9 mouse cellular contexts compared by ENCODE assay signal in genomic region chr13:102625171-102625835, GRCm38 (mm10).
DNase-seq lines count a peak whose midpoint lies in the region; ATAC-seq and TF ChIP-seq lines count a peak whose summit lies in the region.
"Had no signal": no experiment of that assay in that cellular context is flagged by ENCODE, and none has a peak within 500 bp of the region (broad histone marks: within the 10 kb centered on the region; RNA-seq: fewer than 3 reads in every experiment).

No protein-coding gene starts in this region.

- 70% methylated on average over 8 of the region's 8 CpGs for WGBS in forebrain, embryonic 10.5 days
- 82% methylated on average over 8 of the region's 8 CpGs for WGBS in forebrain, embryonic 12.5 days
- 59% methylated on average over 8 of the region's 8 CpGs for WGBS in intestine, postnatal 0 days
- WGBS in neural tube, embryonic 11.5 days: 53% methylated on average over 8 of the region's 8 CpGs

- H3K36me3 ChIP-seq in forebrain, embryonic 10.5 days (replicated peaks): no peaks in the 10 kb centered on the region
- no peaks in the 10 kb centered on the region for H3K36me3 ChIP-seq in forebrain, embryonic 12.5 days (replicated peaks)
- H3K36me3 ChIP-seq in intestine, postnatal 0 days (ENCODE audit: control insufficient read depth, insufficient read depth): no peaks in the 10 kb centered on the region
- H3K36me3 ChIP-seq in neural tube, embryonic 11.5 days (ENCODE audit: control insufficient read depth, insufficient read depth, low read length): no peaks in the 10 kb centered on the region

- no peaks in the 10 kb centered on the region for H3K9me3 ChIP-seq in forebrain, embryonic 10.5 days
- H3K9me3 ChIP-seq in forebrain, embryonic 12.5 days: no peaks in the 10 kb centered on the region
- H3K9me3 ChIP-seq in intestine, postnatal 0 days (ENCODE audit: control insufficient read depth): no peaks in the 10 kb centered on the region
- no peaks in the 10 kb centered on the region for H3K9me3 ChIP-seq in neural tube, embryonic 11.5 days (ENCODE audit: control insufficient read depth, low read length)

- peaks cover 4% of the 10 kb centered on the region; the same call in 1 of the 2 replicates for H3K27me3 ChIP-seq in forebrain, embryonic 10.5 days (ENCODE audit: poor library complexity, severe bottlenecking)
- no peaks in the 10 kb centered on the region for H3K27me3 ChIP-seq in forebrain, embryonic 12.5 days
- no peaks in the 10 kb centered on the region for H3K27me3 ChIP-seq in intestine, postnatal 0 days (replicated peaks; ENCODE audit: control insufficient read depth, insufficient read depth, low read length)
- no peaks in the 10 kb centered on the region for H3K27me3 ChIP-seq in neural tube, embryonic 11.5 days (ENCODE audit: control insufficient read depth, insufficient read depth, low read length)

- no peak for ATAC-seq in forebrain, embryonic 12.5 days (ENCODE audit: low FRiP score)
- ATAC-seq in intestine, postnatal 0 days: peak; percentile 53; the same call in 1 of the 2 replicates
- no peak for ATAC-seq in neural tube, embryonic 11.5 days (ENCODE audit: insufficient read depth, low FRiP score, low TSS enrichment)

- no peak overlapping the region for H3K4me3 ChIP-seq in forebrain, embryonic 10.5 days
- no peak overlapping the region for H3K4me3 ChIP-seq in forebrain, embryonic 12.5 days (replicated peaks)
- H3K4me3 ChIP-seq in intestine, postnatal 0 days (ENCODE audit: low read depth, low read length): no peak overlapping the region
- H3K4me3 ChIP-seq in neural tube, embryonic 11.5 days (ENCODE audit: low read depth, low read length): no peak overlapping the region
- H3K4me3 ChIP-seq: erythroblast, embryonic 14.5 days had no signal

- peaks cover 22% of the 10 kb centered on the region for H3K4me1 ChIP-seq in forebrain, embryonic 10.5 days
- peaks cover 12% of the 10 kb centered on the region; the same call in 1 of the 2 replicates for H3K4me1 ChIP-seq in forebrain, embryonic 12.5 days
- no peaks in the 10 kb centered on the region; the same call in 1 of the 2 replicates for H3K4me1 ChIP-seq in intestine, postnatal 0 days (replicated peaks; ENCODE audit: control insufficient read depth, insufficient read depth, low read length)
- H3K4me1 ChIP-seq in neural tube, embryonic 11.5 days (ENCODE audit: control insufficient read depth, insufficient read depth, low read length): peaks cover 4% of the 10 kb centered on the region

- H3K27ac ChIP-seq in forebrain, embryonic 10.5 days: 0 out of 2 replicates have a peak overlapping the region, but pooled peaks have one; percentile 16
- no peak overlapping the region for H3K27ac ChIP-seq in forebrain, embryonic 12.5 days
- peak overlapping the region; percentile 61 for H3K27ac ChIP-seq in intestine, postnatal 0 days (ENCODE audit: low read depth, low read length)
- peak overlapping the region; percentile 54; the same call in 1 of the 2 replicates for H3K27ac ChIP-seq in neural tube, embryonic 11.5 days (ENCODE audit: low read depth, low read length)

- TF ChIP-seq CTCF in intestine, postnatal 0 days (IDR thresholded peaks at IDR 0.05; ENCODE audit: low read depth): no peak

- intact Hi-C loops in gastrocnemius, postnatal 36 days (cut with DNase I): no loop called here
- intact Hi-C loops in left cerebral cortex, postnatal 25 days (cut with DNase I): no loop called here

- DNase-seq in forebrain, embryonic 10.5 days (ENCODE audit: extremely low spot score, low spot score): peak; percentile 43
- peak; percentile 40 to 56 for DNase-seq in cerebellum, postnatal 10 days
- peak; percentile 39 to 49 for DNase-seq in gastrocnemius, postnatal 36 days
- DNase-seq in left cerebral cortex, postnatal 25 days (ENCODE audit: low spot score in 2 of 2): peak; percentile 56 to 77
- DNase-seq in neural tube, embryonic 11.5 days (ENCODE audit: low spot score): peak; percentile 66
- DNase-seq in T-cell, adult 2 months (ENCODE audit: low spot score): no peak

- H3K4me2 ChIP-seq in forebrain, embryonic 12.5 days: no peak overlapping the region
- no peak overlapping the region for H3K4me2 ChIP-seq in intestine, postnatal 0 days (replicated peaks; ENCODE audit: low read depth)
- no peak overlapping the region for H3K4me2 ChIP-seq in neural tube, embryonic 11.5 days (ENCODE audit: low read depth)

- no peak overlapping the region for H3K9ac ChIP-seq in forebrain, embryonic 12.5 days
- no peak overlapping the region for H3K9ac ChIP-seq in intestine, postnatal 0 days (ENCODE audit: low read depth, low read length)
- no peak overlapping the region for H3K9ac ChIP-seq in neural tube, embryonic 11.5 days (ENCODE audit: low read length)
